Mouse (Mus musculus): ENCODE results near the gene Lrrc10. TPM values are rescaled to one million over a fixed set of nuclear protein-coding genes. Genes with fewer than 3 reads are reported as not detected.
A peak's percentile ranks its signal among the peaks of the same experiment; 100 is the strongest.

The Lrrc10 gene
- total and polyA plus RNA-seq, 2 experiments from 2014 or later = not detected

DNA sequence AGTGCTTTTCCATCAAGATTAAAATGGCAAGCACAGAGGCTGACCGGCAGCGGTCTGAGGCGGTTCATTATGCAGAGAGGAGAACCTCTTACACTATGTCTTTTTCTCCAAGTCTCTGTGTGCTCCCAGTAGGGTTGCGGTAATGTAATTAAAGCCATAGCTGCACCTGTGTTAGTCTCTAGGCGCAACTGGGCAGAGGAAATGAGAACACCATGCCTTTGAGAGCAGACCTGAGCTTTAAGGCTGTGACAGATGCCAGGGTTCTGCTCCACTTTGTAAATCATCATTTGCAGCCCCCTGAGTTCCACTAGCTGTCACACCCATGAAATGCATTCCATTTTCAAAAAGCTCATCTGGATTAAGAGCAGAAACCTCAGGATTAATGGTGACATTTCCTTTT, 40.4 kb upstream of the Lrrc10 start:
- Histone ChIP-seq H3K9ac (replicated peaks; ENCODE audit: low read length, poor library complexity, severe bottlenecking) (no peak overlapping the region), H3K27me3 (ENCODE audit: insufficient read depth, low read length) (no peaks in the 10 kb centered on the region), H3K4me3 (ENCODE audit: low read depth, low read length) (no peak overlapping the region), H3K4me2 (ENCODE audit: low read depth, low read length, poor library complexity, severe bottlenecking) (no peak overlapping the region), H3K36me3 (ENCODE audit: insufficient read depth, low read length) (no peaks in the 10 kb centered on the region), H3K9me3 (ENCODE audit: low read length) (no peaks in the 10 kb centered on the region), H3K27ac (ENCODE audit: low read depth, low read length) (no peak overlapping the region), H3K4me1 (ENCODE audit: insufficient read depth, low read length) (0 out of 2 replicates have a peak, but pooled peaks cover 3% of the 10 kb centered on the region)
- TF ChIP-seq CTCF (IDR thresholded peaks at IDR 0.05) = no peak
- WGBS = 41% methylated on average over 5 of the region's 5 CpGs
- ATAC-seq (ENCODE audit: low FRiP score) (no peak), DNase-seq (ENCODE audit: low spot score) (no peak)

- Histone ChIP-seq H3K9ac (replicated peaks; ENCODE audit: low read length, poor library complexity, severe bottlenecking) (no peak overlapping the region), H3K4me1 (ENCODE audit: insufficient read depth, low read length) (0 out of 2 replicates have a peak, but pooled peaks cover 3% of the 10 kb centered on the region), H3K27me3 (ENCODE audit: insufficient read depth, low read length) (no peaks in the 10 kb centered on the region), H3K9me3 (ENCODE audit: low read length) (no peaks in the 10 kb centered on the region), H3K27ac (ENCODE audit: low read depth, low read length) (no peak overlapping the region), H3K4me2 (ENCODE audit: low read depth, low read length, poor library complexity, severe bottlenecking) (no peak overlapping the region), H3K36me3 (ENCODE audit: insufficient read depth, low read length) (no peaks in the 10 kb centered on the region), H3K4me3 (ENCODE audit: low read depth, low read length) (no peak overlapping the region)
- DNase-seq (ENCODE audit: low spot score) (no peak), ATAC-seq (ENCODE audit: low FRiP score) (no peak)
- no peak for TF ChIP-seq CTCF (IDR thresholded peaks at IDR 0.05)
- WGBS = 52% methylated on average over 12 of the region's 12 CpGs
Measured at GRCm38 (mm10) chr10:117005707-117006464, 39.3 kb upstream of the Lrrc10 start.

DNA sequence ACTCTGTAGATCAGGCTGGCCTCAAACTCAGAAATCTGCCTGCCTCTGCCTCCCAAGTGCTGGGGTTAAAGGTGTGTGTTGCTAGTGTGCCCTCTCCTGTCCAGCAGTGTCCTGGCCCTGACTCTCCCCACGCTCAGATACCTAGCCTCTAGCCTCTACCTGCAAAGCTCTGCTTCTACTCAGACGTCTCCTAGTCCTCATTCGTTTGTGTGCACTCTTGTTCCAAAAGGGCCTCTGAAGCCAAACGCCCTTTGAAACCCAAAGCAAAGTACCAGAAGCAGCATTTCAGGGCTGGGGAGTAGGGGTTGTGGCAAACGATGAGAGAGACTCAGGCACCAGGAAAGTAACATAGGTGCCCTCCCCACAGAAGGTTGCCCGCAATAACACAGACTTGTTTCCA, 35.5 kb upstream of the Lrrc10 start:
- no peak for ATAC-seq (ENCODE audit: low FRiP score)
- DNase-seq (ENCODE audit: low spot score) = no peak
- 85% methylated on average over 6 of the region's 6 CpGs for WGBS
- Histone ChIP-seq H3K9me3 (ENCODE audit: low read length) (no peaks in the 10 kb centered on the region), H3K9ac (replicated peaks; ENCODE audit: low read length, poor library complexity, severe bottlenecking) (no peak overlapping the region), H3K27ac (ENCODE audit: low read depth, low read length) (no peak overlapping the region), H3K4me1 (ENCODE audit: insufficient read depth, low read length) (no peaks in the 10 kb centered on the region), H3K27me3 (ENCODE audit: insufficient read depth, low read length) (no peaks in the 10 kb centered on the region), H3K4me3 (ENCODE audit: low read depth, low read length) (no peak overlapping the region), H3K4me2 (ENCODE audit: low read depth, low read length, poor library complexity, severe bottlenecking) (no peak overlapping the region), H3K36me3 (ENCODE audit: insufficient read depth, low read length) (no peaks in the 10 kb centered on the region)
- no peak for TF ChIP-seq CTCF (IDR thresholded peaks at IDR 0.05)

GRCm38 (mm10) chr10:117011047-117011446, 34.1 kb upstream of the Lrrc10 start:
- DNase-seq (ENCODE audit: low spot score) (no peak), ATAC-seq (ENCODE audit: low FRiP score) (no peak)
- no peaks in the 10 kb centered on the region for H3K36me3 ChIP-seq (ENCODE audit: insufficient read depth, low read length)
- H3K4me1 ChIP-seq (ENCODE audit: insufficient read depth, low read length) = no peaks in the 10 kb centered on the region
- TF ChIP-seq CTCF (IDR thresholded peaks at IDR 0.05) = no peak
- WGBS = 43% methylated on average over 8 of the region's 8 CpGs
- H3K27me3 ChIP-seq (ENCODE audit: insufficient read depth, low read length) = no peaks in the 10 kb centered on the region
- H3K27ac ChIP-seq (ENCODE audit: low read depth, low read length) = no peak overlapping the region
- no peak overlapping the region for H3K4me2 ChIP-seq (ENCODE audit: low read depth, low read length, poor library complexity, severe bottlenecking)
- no peak overlapping the region for H3K4me3 ChIP-seq (ENCODE audit: low read depth, low read length)
- H3K9me3 ChIP-seq (ENCODE audit: low read length) = no peaks in the 10 kb centered on the region
- H3K9ac ChIP-seq (replicated peaks; ENCODE audit: low read length, poor library complexity, severe bottlenecking) = no peak overlapping the region

DNA sequence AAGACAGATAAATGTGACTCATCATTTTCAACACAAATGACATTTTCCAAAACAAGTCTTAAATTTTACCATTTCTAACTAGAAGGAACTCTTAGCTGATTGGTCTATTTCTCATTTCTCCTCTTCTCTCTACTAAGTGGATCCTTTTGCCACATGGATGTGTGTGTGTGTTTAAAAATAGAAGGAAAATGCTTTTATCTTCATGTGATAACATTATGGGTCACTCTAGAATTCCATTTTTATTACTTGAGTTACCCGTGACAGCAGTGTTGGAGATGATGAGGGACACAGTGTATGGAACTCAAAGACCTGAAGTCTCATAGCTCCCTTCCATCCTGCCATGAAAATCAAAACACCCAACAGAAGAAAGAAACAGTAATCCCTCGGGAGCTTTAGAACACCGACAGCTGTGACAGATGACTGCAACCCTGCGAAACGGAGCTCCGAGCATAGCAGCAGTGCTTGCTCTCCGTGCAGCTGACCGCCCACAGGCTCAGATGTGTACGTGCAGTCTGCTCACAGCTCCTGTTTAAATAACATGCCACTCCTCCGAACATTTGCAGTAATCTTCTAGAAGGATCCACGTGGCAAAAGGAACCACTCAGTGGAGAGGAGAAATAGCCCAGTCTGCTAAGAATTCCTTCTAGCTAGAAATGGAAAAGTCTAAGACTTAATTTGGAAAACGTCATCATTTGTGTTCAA, 31.3 kb upstream of the Lrrc10 start:
- no peaks in the 10 kb centered on the region for H3K27me3 ChIP-seq (ENCODE audit: insufficient read depth, low read length)
- peak overlapping the region; percentile 35 for H3K4me2 ChIP-seq (ENCODE audit: low read depth, low read length, poor library complexity, severe bottlenecking)
- H3K27ac ChIP-seq (ENCODE audit: low read depth, low read length) = no peak overlapping the region
- TF ChIP-seq CTCF (IDR thresholded peaks at IDR 0.05) = peak; percentile 32; the same call in 1 of the 2 replicates
- H3K9ac ChIP-seq (replicated peaks; ENCODE audit: low read length, poor library complexity, severe bottlenecking) = no peak overlapping the region
- WGBS = 12% methylated on average over 12 of the region's 12 CpGs
- H3K4me3 ChIP-seq (ENCODE audit: low read depth, low read length) = peak overlapping the region; percentile 13; the same call in 1 of the 2 replicates
- H3K9me3 ChIP-seq (ENCODE audit: low read length) = no peaks in the 10 kb centered on the region
- peak; percentile 62 for DNase-seq (ENCODE audit: low spot score)
- no peaks in the 10 kb centered on the region for H3K4me1 ChIP-seq (ENCODE audit: insufficient read depth, low read length)
- ATAC-seq (ENCODE audit: low FRiP score) = peak; percentile 86
- no peaks in the 10 kb centered on the region for H3K36me3 ChIP-seq (ENCODE audit: insufficient read depth, low read length)

DNA sequence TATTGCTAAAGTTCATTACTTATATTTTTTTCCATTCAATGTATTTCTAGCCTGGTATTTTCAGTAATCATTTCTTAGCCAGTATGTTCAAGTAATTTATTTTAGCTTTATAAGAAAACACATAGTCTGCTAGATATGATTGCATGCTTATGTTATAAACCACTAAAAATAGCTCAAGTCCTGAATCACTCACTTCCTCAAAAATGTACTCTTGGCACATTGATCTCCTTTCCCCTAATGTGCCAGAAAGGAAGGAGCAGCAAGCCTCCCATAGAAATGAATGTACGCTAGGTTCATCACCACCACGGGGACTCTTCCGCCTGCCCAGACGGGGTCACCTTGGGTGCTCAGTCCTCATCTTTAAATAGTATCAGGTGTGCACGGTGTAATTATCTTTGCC, 30.6 kb upstream of the Lrrc10 start:
- Histone ChIP-seq H3K36me3 (ENCODE audit: insufficient read depth, low read length) (no peaks in the 10 kb centered on the region), H3K27me3 (ENCODE audit: insufficient read depth, low read length) (no peaks in the 10 kb centered on the region), H3K4me1 (ENCODE audit: insufficient read depth, low read length) (no peaks in the 10 kb centered on the region), H3K9me3 (ENCODE audit: low read length) (no peaks in the 10 kb centered on the region), H3K4me3 (ENCODE audit: low read depth, low read length) (no peak overlapping the region), H3K4me2 (ENCODE audit: low read depth, low read length, poor library complexity, severe bottlenecking) (no peak overlapping the region), H3K27ac (ENCODE audit: low read depth, low read length) (no peak overlapping the region), H3K9ac (replicated peaks; ENCODE audit: low read length, poor library complexity, severe bottlenecking) (no peak overlapping the region)
- no peak for ATAC-seq (ENCODE audit: low FRiP score)
- TF ChIP-seq CTCF (IDR thresholded peaks at IDR 0.05) = no peak
- WGBS = 90% methylated on average over 5 of the region's 5 CpGs
- no peak for DNase-seq (ENCODE audit: low spot score)
